Mouse (Mus musculus) adrenal gland, postnatal 10 days (tissue): Measurements from ENCODE around the gene Dhx15. TPM values are rescaled to one million over a fixed set of nuclear protein-coding genes. Genes with fewer than 3 reads are reported as not detected.

Source experiments
- DNase-seq: peaks from one replicate; pipeline ENCODE4 v3.0.0; 2021; ENCODE audit warnings: mixed read lengths
- microRNA-seq: library from miRNA; unstranded; fragments of <30 nt; microRNA quantifications from one replicate; pipeline ENCODE4 v1.2.0, GENCODE M21; 2021
- total RNA-seq, 2 experiments: library from RNA; stranded (reverse); gene quantifications; 2 replicates each; pipeline ENCODE4 v1.2.3; 2021

Gene Dhx15
- total RNA-seq, 2 experiments from 2014 or later, result 105 to 109 TPM

DNA sequence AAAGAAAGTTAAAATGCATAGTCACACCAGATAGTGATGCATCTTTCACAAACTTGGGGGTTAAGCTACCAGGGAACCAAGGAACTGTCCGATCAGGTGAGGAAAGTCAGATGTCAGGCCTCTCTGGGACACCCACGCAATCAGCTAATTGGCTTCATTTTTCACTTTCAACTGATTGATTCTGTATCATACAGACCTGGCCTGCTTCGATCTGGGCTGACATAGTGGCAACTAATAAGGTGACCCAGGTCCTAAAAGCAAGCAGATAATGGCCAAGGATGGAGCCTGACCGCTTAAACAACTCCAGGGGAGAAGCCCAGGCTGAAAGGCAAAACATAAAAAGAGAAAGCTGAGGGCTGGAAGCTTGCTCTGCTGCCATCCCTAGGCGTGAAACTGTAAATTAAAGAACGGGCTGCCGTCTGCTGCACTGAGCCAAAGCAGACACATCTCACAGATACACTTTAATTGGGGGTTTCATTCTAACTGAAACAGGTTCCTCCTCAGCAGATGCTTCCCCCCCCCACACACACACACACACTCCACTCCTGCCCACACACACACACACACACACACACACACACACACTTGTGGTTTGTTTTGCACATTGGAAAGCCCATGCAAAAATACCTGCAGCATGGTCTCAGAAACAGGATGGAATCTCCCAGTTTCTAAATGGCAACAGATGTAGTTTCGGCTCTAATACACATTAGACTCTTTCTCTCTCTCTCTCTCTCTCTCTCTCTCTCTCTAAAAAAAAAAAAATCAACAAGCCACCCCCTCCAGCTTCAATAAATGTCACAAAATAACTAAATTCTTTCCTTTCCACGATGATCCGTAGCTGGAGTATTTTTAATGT, 79.3 kb downstream of the Dhx15 start:
- DNase-seq, result no peak

Small RNAs within 50 kb of the gene (microRNA-seq; reads per million reads assigned to microRNA genes)
- gene Mir6417, result not detected

Other genes with a start within 250 kb of the Dhx15 start
- gene Sod3, start 173.3 kb upstream of the Dhx15 start, total RNA-seq, result 10 to 100 TPM; 54.5 to 68.5 TPM